Mouse (Mus musculus): Measurements from ENCODE around the gene Ssh3. TPM values are rescaled to one million over a fixed set of nuclear protein-coding genes. Genes with fewer than 3 reads are reported as not detected.

Gene Ssh3
- total RNA-seq, 2 experiments from 2014 or later: 7.0 to 27.6 TPM

DNA sequence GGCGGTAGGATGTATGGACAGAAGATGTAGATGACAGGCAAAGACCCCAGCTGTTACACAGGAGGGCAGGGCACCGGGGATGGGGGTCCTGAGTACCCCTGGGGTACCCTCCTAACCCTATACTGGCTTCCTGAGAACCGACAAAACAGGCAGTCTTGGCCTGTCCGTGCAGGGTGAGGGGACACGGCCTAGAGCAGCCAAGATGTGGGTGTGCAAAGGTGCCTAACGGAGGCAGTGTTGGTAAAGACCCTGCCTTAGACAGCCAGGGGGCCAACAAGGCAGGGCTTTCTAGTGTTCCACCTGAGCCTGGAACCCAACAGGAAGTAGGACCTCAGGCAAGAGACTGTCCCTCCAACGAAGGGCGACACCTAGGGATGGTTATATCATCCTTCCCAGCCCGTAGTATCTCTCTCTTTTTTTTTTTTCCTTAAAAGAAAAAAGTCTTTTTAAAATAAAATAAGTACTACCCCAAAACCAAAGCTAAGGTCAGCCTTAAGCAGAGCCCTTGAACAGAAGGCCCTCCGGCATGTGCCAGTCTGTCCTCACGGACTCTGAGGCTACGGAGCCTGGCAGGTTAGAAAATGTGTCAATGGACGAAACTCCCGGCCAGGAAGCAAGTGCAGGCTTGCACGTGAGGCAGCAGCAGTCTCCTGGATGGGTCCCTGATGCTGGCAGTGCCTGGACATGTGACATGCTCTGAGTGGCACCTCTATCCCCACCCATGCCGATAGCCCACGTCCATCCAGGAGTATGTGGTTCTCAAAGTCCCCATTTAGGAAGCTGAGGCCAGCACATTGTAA is 29.5 kb upstream of the Ssh3 start:
- no peak for ATAC-seq (replicated peaks; ENCODE audit: low FRiP score, low TSS enrichment, poor library complexity, severe bottlenecking)

DNA sequence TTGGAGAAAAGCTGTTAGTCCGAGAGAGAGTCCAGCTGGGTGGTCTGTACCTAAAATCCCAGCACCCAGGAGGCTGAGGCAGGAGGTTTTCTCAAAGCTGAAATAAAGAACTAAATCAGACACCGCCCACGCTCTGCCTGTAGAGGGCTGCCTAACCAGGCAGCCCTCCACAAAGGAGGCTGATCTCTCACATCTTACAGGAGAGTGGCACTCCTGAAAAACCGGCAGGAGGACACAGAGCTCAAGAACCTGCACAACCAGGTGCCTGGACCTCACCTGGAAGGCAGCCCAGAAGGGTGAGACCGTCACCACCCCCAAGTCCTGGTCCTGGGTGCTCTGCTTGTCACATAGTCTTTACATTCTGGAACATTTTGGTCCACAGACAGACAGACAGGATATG is 28.9 kb upstream of the Ssh3 start:
- no peak for ATAC-seq (replicated peaks; ENCODE audit: low FRiP score, low TSS enrichment, poor library complexity, severe bottlenecking)

DNA sequence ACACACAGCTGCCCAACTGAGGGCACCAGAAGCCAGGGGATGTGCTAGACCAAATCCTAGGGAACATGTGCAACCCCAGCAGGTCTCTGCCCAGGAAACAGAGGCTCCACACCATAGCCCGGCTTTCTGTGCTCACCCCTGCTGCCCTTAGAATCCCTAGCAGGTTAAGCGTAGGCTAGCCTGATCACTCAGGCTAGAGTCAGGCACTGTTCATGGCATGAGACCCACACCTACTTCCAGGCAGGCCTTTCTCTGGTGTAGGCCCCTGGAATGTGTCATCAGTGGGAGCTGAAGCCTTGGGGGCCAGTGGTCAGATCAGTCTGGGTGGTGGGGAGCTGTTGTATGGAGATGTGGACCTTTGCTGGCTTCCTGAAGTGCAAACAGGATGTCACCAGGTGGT is 27.6 kb upstream of the Ssh3 start:
- no peak for ATAC-seq (replicated peaks; ENCODE audit: low FRiP score, low TSS enrichment, poor library complexity, severe bottlenecking)

DNA sequence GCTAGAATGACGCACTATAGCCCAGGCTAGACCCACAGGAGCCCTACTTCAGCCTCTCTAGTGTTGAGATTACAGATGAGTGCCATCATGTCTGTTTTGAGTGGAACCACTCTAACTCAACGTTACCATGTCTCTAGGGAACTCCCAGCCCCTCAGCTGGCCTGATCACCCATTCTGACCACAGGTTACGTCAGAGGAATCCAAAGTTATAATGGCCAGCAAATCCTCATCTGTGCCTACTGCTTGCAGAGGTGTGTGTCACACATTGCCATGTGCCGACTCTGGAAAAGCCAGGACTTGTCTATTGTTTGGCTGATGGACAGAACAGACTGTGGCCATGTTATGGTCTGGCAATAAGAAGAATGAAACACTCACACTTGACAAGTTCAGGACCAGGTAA is 26.4 kb upstream of the Ssh3 start:
- no peak for ATAC-seq (replicated peaks; ENCODE audit: low FRiP score, low TSS enrichment, poor library complexity, severe bottlenecking)

DNA sequence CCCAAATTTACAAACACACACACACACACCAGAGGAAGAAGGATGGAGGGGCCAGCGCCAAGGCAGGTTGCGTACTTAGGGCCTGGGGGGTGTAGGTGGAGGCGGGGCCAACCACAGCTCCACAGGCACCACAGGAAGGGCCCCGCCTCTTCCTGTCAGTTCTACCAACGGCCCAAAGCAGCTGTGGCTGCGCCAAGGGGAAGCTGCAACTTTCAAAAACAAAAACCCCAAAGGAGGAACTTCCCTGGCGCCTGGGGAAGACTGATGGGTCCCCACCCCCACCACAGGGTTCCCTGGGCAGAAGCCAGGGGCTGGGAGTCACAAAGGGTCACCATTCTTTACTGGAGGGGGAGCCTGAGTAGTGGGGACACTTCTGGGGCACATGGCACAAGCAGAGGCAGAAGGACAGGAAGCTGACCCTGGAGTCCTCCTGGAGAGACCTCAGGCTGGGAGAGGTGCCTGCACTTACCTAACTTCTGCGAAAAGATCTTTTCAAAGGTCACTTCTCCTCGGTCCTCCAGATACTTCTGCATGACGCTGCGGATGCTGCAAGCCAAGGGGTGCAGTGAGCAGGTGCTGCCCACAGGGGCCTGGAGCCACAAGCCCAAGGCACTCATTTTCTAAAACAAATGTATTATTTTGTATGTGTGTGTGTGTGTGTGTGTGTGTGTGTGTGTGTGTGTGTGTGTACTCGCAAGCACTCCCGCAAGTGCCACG is 25.6 kb upstream of the Ssh3 start:
- peak; percentile 53; the same call in 1 of the 2 replicates for ATAC-seq (replicated peaks; ENCODE audit: low FRiP score, low TSS enrichment, poor library complexity, severe bottlenecking)

DNA sequence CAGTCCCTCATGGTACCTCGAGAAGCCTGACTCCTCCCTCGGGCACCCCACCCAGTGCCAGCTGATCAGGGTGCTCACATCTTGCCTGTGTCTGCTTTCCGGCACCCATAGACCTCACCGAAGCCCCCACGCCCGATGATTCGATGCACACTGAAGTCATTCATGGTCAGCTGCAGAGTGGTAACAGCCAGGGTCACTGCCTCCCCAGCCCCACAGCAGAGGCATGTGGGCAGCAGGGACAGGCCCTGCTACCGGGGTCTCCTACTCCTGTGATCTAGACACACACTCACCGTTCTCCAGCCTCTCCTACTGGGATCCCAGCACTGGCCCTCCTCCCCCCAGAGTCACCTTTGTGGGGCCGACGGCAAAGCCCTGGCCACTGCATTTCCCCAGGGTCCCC is 22.2 kb upstream of the Ssh3 start:
- no peak for ATAC-seq (replicated peaks; ENCODE audit: low FRiP score, low TSS enrichment, poor library complexity, severe bottlenecking)

DNA sequence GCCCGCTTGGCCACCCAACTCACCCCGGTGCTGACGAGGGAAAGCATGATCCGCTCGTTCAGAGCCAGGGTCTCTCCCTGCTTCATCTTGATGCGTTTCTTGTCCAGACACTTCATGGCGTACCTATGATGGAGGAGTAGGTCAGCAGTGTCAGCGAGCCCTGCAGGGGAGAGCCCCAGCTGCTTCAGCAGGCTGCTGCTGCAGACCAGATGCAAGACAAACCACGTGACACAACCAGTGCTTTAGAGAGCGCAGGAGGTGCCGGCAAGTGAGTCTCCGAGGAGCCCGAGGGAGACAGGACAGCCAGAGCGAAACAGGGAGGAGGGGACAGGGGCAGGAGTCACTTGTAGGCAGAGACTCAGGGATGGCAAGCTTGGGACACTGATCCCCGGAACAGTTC is 21.8 kb upstream of the Ssh3 start:
- no peak for ATAC-seq (replicated peaks; ENCODE audit: low FRiP score, low TSS enrichment, poor library complexity, severe bottlenecking)

DNA sequence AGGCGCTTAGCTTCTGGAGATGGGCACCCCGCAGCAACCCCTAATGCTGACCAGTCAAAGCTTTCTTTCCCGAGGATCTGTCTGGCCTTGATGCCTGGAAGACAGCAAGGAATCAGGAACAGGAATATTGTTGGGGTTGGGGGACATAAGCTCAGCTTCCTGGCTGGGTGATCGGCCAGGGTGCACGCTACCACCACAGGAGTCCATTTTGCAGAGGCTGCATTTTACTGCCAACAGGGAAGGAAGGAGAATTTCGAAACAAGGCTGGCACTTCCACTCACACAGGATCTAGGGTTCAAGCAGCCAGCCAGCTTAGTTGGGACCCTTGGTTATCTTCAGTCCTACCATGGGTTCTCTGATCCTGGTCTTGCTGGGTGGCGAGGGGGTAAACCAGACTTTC is 14.7 kb upstream of the Ssh3 start:
- ATAC-seq (replicated peaks; ENCODE audit: low FRiP score, low TSS enrichment, poor library complexity, severe bottlenecking): no peak

DNA sequence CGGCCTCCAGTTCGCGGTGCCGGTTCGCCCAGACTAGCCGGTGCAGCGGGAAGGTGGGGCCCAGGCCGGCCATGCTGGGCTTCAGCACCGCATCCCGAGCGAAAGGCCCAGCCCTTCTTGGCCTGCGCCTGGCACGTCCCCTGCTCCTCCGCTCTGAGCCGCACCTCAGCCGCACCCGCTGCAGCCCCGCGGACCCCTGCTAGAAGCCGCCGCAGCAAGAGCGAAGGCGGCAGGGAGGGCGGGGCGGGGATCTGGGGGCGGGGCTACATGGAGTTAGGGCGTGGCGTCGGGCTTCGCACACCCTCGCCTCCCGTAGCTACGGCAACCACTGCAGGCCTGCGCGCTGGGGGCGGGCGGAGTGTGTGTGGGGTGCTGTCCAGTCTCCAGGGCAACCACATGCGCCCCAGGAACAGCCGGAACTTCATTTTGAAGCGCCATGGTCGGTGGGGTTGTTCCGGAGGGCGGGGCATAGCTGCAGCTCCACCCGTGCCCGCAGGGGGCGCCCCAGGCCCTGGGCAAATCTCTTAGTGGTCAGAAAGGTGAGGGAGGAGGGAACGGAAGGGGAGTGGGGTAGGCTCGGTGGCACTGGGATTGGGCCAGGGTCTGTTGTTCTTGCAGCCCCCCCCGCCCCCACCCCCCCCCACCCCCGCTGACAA is 14.0 kb upstream of the Ssh3 start, which contains the start of gene Ankrd13d:
Gene Ankrd13d (minus strand): TSS at position 240 of the 656 bp plus-strand sequence.
- peak; percentile 89 for ATAC-seq (replicated peaks; ENCODE audit: low FRiP score, low TSS enrichment, poor library complexity, severe bottlenecking)

DNA sequence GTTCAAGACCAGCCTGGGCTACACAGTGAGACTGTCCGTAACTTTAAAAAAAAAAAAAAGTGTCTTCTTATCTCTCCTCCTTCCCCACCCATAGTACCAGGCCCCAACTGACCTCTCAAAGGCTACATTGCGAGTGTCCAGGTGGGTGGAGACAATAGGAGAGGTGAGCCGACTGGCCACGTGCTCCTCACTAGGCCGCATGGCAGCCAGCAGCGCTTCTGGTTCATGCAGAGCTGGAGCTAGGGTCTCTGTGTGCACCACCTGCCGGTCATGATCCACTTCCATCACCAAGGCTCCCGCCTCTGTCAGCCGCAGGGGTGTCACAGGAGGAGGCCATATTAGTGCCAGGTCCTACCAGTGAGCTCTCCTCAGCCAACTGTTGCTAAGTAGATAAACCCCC is 11.4 kb upstream of the Ssh3 start:
- no peak for ATAC-seq (replicated peaks; ENCODE audit: low FRiP score, low TSS enrichment, poor library complexity, severe bottlenecking)

DNA sequence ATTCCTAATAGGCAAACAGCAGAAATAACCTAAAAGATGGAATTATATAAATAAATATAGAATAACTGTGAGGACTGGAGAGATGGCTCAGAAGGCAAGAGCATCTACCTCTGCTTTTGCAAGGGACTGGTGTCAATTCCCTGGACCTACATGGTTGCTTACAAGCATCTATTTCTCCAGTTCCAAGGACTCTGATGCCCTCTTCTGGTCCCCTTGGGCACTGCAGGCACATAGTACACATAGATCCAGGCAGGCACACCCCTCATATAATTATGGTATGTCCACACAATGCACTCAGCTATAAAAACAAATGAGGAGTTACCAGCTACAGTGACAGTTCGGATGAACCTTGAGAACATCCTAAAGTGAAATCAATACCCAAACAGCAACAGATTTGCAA is 10.5 kb upstream of the Ssh3 start:
- ATAC-seq (replicated peaks; ENCODE audit: low FRiP score, low TSS enrichment, poor library complexity, severe bottlenecking): no peak

DNA sequence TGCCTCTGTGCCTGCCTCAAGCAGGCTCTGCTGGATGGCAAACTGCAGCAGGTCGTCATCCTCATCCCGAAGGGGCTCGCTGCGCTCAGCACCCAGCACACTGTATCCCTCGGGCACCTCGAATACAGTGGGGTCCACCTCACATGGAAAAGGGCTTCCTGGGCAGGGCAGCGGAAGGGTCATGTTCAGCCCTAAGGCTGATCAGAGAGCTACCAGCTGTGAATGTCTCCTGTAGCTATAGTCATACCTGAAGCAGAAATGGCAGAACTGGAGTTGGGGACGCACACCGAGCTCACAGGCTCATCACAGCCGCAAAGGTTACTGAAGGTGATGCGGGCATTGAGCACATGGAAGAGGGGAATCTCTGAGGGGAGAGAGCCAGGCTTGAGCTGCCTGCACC is 2.0 kb upstream of the Ssh3 start:
- ATAC-seq (replicated peaks; ENCODE audit: low FRiP score, low TSS enrichment, poor library complexity, severe bottlenecking): no peak

DNA sequence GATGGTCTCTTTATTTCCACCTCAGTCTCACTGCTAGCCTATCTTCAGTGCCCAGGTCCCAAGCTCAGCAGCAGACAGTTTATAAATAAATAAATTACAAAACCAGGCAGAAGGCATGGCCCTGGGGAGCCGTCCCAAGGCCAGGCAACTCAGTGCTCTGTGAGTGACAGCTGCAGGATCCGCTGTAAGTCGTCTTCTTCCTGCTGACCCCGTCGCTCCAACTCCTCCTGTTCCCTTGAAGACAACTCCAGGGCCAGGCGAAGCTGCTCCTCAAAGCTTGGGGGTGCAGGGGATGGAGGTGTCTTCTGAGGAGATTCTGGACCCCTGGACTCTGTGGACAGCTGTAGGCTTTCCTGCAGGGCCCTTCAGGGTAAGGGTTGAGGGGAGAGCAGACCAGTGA is 1.2 kb upstream of the Ssh3 start:
- ATAC-seq (replicated peaks; ENCODE audit: low FRiP score, low TSS enrichment, poor library complexity, severe bottlenecking): no peak

DNA sequence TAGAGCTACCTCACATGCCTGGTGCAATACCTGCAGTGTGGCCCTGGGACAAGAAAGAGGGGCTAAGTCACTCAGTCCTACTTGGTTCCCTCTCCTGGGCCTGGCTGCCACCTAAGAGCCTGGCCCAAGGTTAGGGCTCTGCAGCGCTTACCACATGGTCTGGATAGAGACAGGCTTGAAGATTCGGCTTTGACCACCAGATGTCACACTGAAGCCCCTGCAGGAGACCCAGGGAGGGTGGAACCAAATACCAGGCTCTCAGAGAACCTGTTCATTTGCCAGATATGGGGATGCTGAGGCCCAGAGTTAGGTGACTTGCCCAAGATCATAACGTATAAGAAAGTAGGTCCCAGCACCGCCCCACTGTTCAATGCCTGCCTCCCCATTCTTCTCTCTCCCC is 3.0 kb downstream of the Ssh3 start:
- ATAC-seq (replicated peaks; ENCODE audit: low FRiP score, low TSS enrichment, poor library complexity, severe bottlenecking): no peak

DNA sequence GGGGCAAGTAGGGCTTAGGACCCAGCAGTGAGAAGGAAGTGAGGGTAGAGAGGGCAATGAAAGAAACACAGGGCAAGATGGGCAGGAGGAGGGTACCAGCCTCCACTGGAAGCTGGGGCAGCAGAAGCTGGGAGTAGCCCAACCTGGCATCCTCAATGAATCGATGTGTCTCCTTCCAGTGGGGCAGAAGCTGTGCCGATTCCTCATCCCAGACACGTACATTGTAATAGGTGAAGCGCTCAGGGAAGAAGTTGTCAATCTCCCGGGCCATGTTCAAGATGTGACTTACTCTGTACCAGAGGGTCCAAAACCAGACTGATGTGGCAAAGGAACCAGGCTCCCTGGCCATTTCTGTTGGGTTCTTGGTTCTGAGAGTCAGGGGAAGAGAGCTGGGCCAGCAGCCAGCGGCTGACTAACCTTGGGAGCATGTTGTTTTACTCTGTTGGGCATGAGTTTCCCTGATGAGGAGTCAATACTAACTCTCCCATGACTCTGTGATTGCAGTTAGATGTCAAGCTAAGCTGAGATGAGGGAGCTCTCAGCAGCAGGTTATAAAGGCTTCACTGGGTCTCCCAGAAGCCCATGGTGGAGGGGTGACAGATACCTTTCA is 4.7 kb downstream of the Ssh3 start:
- ATAC-seq (replicated peaks; ENCODE audit: low FRiP score, low TSS enrichment, poor library complexity, severe bottlenecking): no peak

DNA sequence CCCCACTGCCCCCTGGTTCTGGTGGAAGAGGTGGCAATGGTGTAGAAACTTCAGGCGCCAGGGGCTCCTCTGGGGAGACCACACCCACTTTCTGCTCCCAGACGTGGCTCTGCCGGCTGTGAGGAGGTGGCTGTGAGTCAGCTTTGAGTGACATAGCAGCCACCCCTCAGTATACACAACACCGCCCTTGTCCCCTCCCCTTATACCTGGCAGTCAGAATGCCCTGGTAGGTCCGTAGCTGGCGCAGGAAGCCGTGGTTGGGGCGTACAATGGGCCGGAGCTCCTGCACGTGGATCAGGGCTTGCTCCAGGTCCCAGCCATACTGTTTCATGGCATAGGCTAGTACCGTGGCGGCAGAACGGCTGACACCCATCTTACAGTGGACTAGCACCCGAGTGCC is 5.3 kb downstream of the Ssh3 start:
- no peak for ATAC-seq (replicated peaks; ENCODE audit: low FRiP score, low TSS enrichment, poor library complexity, severe bottlenecking)

DNA sequence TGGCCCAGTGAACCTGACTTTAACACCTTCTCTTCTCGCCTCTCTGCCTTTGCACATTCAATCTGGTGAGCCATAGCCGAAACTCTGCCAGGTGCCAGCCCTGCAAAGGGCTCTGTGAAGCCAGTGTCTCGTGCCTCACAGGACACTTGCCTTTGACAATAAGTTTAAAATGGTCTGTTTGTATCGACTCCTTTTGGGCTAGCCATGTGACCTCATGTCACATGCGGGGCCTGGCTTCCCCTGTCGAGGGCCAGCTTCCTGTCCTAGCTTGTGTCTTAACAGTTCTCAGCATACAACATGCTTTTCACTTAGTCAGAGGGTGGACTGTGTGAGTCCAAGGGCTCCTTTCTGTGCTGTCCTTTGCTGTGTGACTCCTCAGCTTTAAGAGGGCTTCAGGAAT is 6.2 kb downstream of the Ssh3 start:
- no peak for ATAC-seq (replicated peaks; ENCODE audit: low FRiP score, low TSS enrichment, poor library complexity, severe bottlenecking)

DNA sequence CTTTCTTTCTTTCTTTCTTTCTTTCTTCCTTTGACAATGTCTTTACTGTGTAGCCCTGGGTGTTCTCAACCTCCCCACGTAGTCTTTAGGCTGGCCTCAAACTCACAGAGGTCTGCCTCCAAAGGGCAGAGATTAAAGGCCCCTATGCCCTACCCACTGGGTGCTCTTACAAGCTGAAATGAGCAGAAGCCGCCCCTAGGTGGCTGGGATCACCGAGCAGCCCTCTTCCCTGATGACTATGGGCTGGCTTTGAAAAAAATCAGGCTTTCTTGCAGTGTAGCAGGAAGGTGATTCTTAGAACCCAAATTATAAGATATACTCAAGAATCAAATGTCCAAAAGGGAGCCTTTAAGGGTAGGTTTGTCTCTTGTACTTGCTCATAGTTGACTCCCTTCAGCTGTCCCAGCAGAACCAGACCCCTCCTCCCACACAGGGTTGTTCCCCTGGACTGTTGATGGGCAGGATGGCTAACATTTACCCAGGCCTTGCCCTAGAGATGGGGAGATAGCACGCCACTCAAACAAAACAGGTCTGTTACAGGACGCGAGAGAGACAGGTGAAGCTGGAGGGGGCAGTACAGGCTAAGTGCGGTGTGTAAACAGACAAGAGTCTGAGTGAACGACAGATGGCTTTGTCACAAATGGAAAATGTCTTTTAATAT is 7.8 kb downstream of the Ssh3 start:
- ATAC-seq (replicated peaks; ENCODE audit: low FRiP score, low TSS enrichment, poor library complexity, severe bottlenecking): peak; percentile 62; the same call in 1 of the 2 replicates

DNA sequence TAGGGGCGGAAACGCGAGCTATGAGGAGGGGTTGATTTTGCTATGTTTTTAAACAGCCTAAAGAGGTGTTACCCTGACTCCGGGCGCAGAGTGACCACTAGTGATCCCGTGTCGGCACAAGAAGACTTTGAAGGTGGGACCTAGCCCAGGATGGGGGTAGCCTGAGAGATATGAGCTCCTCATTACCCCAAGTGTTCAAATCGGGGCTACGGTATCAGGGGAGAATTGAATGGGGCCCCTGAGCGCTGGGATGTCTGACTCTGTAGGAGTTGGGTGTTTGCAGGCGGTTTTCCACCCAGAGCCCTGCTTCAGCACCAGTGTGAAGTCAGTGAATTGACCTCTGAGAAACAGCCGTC is 11.1 kb downstream of the Ssh3 start:
- ATAC-seq (replicated peaks; ENCODE audit: low FRiP score, low TSS enrichment, poor library complexity, severe bottlenecking): peak; percentile 31

All from megakaryocyte-erythroid progenitor cell, adult 5-6 weeks (primary cell).